Mouse (Mus musculus) neural tube, embryonic 11.5 days (tissue): ENCODE data around the gene Efhd2. TPM values are rescaled to one million over a fixed set of nuclear protein-coding genes. Genes with fewer than 3 reads are reported as not detected.

Experiments used
- ATAC-seq: fragments of 200-750 bp; cut with Nextera tagmentation; 2 replicates; pipeline ENCODE4 v1.8.0; 2017; ENCODE audit warnings: moderate number of reproducible peaks, mild to moderate bottlenecking, moderate TSS enrichment, moderate library complexity; ENCODE audit not compliant: insufficient read depth, low FRiP score, low TSS enrichment
- DNase-seq: peaks from one replicate; pipeline ENCODE4 v3.0.0-alpha.2; 2015; ENCODE audit warnings: low spot score
- H3K27ac ChIP-seq: fragments of 300-500 bp; sonication (generic); 2 replicates; pipeline ENCODE4 v1.5.1; 2014; ENCODE audit warnings: low read depth, mild to moderate bottlenecking, low read length
- H3K27me3 ChIP-seq: fragments of 300-500 bp; sonication (generic); 2 replicates; pipeline ENCODE4 v1.6.1; 2014; ENCODE audit warnings: mild to moderate bottlenecking, low read length, mixed read lengths; ENCODE audit not compliant: control insufficient read depth, insufficient read depth
- H3K36me3 ChIP-seq: fragments of 300-500 bp; sonication (generic); 2 replicates; pipeline ENCODE4 v1.6.1; 2014; ENCODE audit warnings: mild to moderate bottlenecking, low read length, moderate library complexity, mixed read lengths; ENCODE audit not compliant: control insufficient read depth, insufficient read depth
- H3K4me1 ChIP-seq: fragments of 300-500 bp; sonication (generic); 2 replicates; pipeline ENCODE4 v1.6.1; 2014; ENCODE audit warnings: low read length, mixed read lengths; ENCODE audit not compliant: control insufficient read depth, insufficient read depth
- H3K4me2 ChIP-seq: fragments of 300-500 bp; sonication (generic); 2 replicates; pipeline ENCODE4 v1.6.1; 2014; ENCODE audit warnings: low read depth, mild to moderate bottlenecking, moderate library complexity
- H3K4me3 ChIP-seq: fragments of 300-500 bp; sonication (generic); 2 replicates; pipeline ENCODE4 v1.5.1; 2014; ENCODE audit warnings: low read depth, low read length
- H3K9ac ChIP-seq: fragments of 300-500 bp; sonication (generic); 2 replicates; pipeline ENCODE4 v1.6.1; 2014; ENCODE audit warnings: mild to moderate bottlenecking, low read length
- H3K9me3 ChIP-seq: fragments of 300-500 bp; sonication (generic); 2 replicates; pipeline ENCODE4 v1.6.1; 2016; ENCODE audit warnings: low read length; ENCODE audit not compliant: control insufficient read depth
- WGBS: fragments of 180-500 bp; shearing (Covaris S2); extraction: QIAGEN DNeasy Blood & Tissue Kit; methylation state at CpG from one replicate; pipeline ENCODE4 v1.1.7; 2014; 5-methylcytosine and 5-hydroxymethylcytosine counted together
- polyA plus RNA-seq: library from polyadenylated mRNA; unstranded; fragments of >200 nt; fragmentation: Nextera tagmentation; extraction: Ambion mirVana; gene quantifications from 2 replicates; pipeline ENCODE4 v1.2.1, GENCODE M21; 2014

Efhd2 gene
- polyA plus RNA-seq, 1 experiment from 2014 or later, result 28.5 TPM

DNA sequence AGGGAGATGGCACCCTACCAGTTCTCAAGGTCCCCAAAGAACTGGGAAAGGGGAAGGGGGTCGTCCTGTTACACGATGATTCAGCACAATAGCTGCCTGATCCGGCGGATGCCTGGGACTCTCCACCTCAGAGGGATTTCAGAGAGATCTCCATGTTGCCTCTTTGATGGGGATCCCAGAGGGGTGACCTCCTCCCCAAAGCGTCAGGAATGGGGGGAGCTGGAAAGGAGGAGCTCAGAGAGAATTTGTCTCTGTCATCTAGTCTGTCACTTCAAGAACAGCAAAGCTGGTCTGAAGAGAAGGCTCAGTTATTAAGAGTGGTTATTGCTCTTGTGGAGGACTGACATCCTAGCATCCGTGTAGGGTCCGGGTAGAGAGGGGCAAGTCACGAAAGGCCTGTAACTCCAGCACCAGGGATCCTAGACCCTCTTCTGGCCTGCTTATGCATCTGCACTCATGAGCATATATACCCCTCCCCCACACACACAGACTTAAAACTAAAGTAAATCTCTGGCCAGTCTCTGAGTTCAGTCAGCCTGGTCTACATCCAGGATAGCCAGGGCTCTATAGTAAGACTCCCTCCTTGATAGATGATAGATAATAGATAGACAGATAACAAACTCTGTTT, 875 bp upstream of the Efhd2 start:
- Histone ChIP-seq H3K27me3 (no peaks in the 10 kb centered on the region), H3K4me2 (peak overlapping the region; percentile 93), H3K27ac (no peak overlapping the region), H3K4me1 (peaks cover 14% of the 10 kb centered on the region; the same call in 1 of the 2 replicates), H3K36me3 (no peaks in the 10 kb centered on the region), H3K4me3 (no peak overlapping the region; the same call in 1 of the 2 replicates), H3K9me3 (no peaks in the 10 kb centered on the region), H3K9ac (no peak overlapping the region)
- DNase-seq, result peak; percentile 28
- no peak for ATAC-seq
- 13% methylated on average over 8 of the region's 8 CpGs for WGBS

DNA sequence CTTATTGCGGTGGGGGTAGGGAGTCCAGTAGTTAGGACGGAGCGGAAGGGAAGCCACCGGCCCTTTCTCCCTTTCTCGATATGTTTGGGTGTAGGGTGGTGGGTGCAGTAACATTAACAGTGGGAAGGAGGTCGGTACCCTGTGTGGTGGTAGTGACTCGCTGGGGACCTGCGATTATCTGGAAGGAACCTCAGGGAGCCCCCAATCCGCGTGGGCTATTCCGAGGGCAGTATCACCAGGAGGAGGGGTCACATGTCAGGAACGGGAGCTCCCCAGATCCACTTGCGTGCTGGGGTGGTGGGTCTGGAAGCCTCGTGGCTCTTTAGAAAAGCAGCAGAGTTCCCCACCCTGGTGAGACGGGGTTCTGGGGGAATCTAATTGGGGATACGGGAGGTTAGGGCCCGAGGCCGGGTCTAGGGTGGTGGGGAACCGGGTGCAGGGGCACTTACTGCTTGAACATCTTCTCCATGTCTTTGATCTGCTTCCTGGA, 564 bp downstream of the Efhd2 start:
- H3K4me3 ChIP-seq, result peak overlapping the region; percentile 64
- peak overlapping the region; percentile 69 for H3K9ac ChIP-seq
- no peaks in the 10 kb centered on the region for H3K27me3 ChIP-seq
- 1% methylated on average over 19 of the region's 19 CpGs for WGBS
- ATAC-seq (0 out of 2 replicates have a peak, but pooled peaks have one; percentile 21), DNase-seq (no peak)
- H3K36me3 ChIP-seq, result no peaks in the 10 kb centered on the region
- H3K4me1 ChIP-seq, result peaks cover 14% of the 10 kb centered on the region; the same call in 1 of the 2 replicates
- peak overlapping the region; percentile 93 for H3K4me2 ChIP-seq
- H3K9me3 ChIP-seq, result no peaks in the 10 kb centered on the region
- H3K27ac ChIP-seq, result no peak overlapping the region

DNA sequence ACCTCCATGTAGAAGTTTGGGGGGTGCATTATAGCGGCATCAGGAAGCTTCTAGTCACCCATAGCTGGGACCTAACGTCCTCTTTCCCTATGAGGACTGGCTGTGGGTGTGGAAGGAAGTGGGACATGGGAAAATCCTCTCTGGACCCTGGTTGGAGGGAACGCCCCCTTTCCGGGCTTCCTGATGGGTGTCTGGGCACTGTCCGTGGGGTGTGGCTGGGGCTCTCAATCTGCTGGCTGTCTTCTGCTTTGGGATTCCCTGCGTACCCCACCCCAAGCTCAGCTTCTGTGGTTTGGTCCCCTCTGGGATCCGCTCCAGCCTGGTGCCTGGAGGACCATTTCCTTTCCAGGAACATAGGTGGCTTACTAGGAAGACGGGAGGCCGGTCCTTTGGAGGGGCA, 1.7 kb downstream of the Efhd2 start:
- ATAC-seq (no peak), DNase-seq (no peak)
- Histone ChIP-seq H3K27me3 (no peaks in the 10 kb centered on the region), H3K4me2 (peak overlapping the region; percentile 93), H3K27ac (no peak overlapping the region), H3K36me3 (no peaks in the 10 kb centered on the region), H3K9ac (no peak overlapping the region), H3K4me3 (no peak overlapping the region), H3K9me3 (no peaks in the 10 kb centered on the region), H3K4me1 (peaks cover 14% of the 10 kb centered on the region; the same call in 1 of the 2 replicates)
- WGBS, result 79% methylated on average over 9 of the region's 9 CpGs

DNA sequence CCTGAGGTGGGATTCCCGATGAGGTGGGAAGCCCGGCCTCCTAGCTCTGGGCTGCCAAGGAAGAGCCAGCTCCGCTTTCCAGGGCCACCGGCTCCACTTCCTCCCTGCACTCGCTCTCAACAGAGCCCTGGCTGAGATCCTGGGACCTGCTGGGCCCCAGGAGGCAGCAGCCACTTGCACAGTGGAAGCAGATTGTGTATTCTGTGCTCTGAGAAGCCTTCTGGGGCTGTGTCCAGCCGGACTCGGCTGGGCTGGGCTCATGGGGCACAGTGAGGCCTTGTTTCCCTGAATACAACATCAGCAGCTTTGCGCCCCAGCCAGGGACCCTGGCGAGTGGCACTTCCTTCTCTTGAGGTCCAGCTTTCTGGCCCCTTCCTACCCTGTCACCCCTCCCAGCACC, 2.8 kb downstream of the Efhd2 start:
- Histone ChIP-seq H3K4me1 (peaks cover 18% of the 10 kb centered on the region), H3K9ac (no peak overlapping the region), H3K4me3 (no peak overlapping the region), H3K4me2 (no peak overlapping the region), H3K27me3 (no peaks in the 10 kb centered on the region), H3K27ac (no peak overlapping the region), H3K36me3 (no peaks in the 10 kb centered on the region), H3K9me3 (no peaks in the 10 kb centered on the region)
- 67% methylated on average over 9 of the region's 9 CpGs for WGBS
- DNase-seq (no peak), ATAC-seq (no peak)

DNA sequence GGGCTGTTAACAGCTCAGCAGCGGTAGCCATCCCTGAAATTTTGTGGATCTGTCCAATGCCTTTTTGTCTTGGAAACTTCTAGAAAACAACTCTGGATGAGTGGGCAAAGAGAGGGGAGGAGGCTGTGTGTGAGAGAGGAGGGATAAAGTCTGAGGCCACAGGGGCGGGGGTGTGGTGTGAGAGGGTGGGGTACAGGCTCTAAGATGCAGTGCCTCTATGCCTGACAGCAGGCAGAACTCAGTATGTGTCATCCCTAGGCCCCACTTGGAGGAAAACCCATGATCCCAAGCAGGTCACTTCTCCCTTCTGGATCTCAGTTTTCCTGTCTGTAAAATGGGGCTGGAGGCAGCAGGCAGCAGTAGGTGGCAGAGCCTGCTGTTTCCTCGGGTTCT, 3.4 kb downstream of the Efhd2 start:
- ATAC-seq, result no peak
- no peak overlapping the region for H3K4me2 ChIP-seq

DNA sequence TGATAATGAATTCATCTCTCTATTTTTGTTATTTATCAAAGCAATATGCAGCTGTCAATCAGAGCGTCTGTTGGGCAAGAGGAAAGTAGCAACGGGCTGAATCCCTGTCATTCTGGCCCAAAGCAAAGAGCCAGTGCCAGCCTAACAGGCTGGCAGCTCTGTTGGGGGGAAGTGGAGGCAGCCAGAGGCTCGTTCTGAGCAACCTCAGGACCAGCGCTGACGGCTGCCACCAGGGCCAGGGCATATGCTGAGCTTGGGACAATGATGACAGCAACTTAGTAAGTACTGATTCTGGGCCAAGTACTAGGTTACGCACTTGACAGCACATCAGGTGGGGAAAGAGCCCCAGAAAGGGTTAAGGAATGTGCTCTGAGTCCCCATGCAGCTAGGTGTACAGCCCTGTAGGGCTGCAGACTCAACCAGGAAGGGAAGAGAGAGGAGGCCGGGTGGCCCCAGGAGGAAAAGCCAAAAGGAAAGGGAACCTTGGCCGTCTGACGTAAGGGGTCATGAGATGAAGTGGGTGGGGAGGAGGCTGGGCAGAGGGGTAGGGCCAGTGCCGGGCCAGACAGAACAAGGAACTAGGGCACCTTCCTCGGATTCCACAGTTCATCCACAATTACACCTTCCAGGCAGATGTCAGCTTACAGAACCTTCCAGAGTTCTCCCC, 3.9 kb downstream of the Efhd2 start:
- Histone ChIP-seq H3K9ac (no peak overlapping the region), H3K27me3 (no peaks in the 10 kb centered on the region), H3K4me1 (peaks cover 18% of the 10 kb centered on the region), H3K4me2 (no peak overlapping the region), H3K27ac (no peak overlapping the region), H3K9me3 (no peaks in the 10 kb centered on the region), H3K4me3 (no peak overlapping the region), H3K36me3 (no peaks in the 10 kb centered on the region)
- DNase-seq (no peak), ATAC-seq (no peak)
- 82% methylated on average over 11 of the region's 11 CpGs for WGBS

More for the DNA sequence above, 3.4 kb downstream of the Efhd2 start:
- H3K9ac ChIP-seq, result no peak overlapping the region
- DNase-seq, result no peak
- H3K4me3 ChIP-seq, result no peak overlapping the region
- 92% methylated on average over 3 of the region's 3 CpGs for WGBS
- H3K36me3 ChIP-seq, result no peaks in the 10 kb centered on the region
- H3K27ac ChIP-seq, result no peak overlapping the region
- H3K9me3 ChIP-seq, result no peaks in the 10 kb centered on the region
- no peaks in the 10 kb centered on the region for H3K27me3 ChIP-seq
- H3K4me1 ChIP-seq, result peaks cover 18% of the 10 kb centered on the region

DNA sequence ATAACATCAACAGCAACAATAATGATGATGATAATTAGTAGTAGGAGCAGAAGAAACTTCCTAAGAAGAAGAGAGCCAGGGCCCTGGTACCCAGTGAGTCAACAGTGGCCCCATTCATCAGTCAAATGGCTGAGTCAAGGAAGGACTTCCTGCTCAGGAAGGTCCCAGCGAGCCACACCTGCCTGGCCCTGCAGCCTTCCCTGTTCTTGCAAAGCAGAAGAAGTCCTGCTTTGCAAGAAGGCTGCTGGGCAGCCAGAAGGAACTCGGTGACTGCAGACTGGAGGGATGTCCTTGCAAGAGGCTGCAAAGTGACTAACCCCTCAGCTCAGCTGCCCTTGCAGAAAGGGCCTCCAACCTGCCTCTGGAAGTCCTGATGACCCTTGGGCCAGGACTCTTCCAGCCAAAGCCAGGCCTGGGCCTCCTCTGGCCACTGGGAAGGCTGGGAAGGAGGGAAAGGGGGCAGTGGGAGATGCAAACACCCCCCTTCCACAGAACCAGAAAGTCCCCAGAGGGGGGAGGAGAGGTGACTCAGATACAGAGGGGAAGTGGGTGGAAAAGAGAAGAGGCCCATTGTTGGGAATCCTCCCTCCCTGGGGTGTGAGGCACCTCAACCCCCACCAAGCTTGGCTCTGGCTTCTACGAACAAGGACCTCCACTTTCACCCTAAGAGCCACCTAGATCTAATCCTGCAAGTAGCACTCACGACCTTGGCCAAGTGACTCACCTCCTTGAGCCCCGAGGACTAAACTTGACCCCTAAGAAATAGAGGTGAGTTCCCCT, 5.1 kb downstream of the Efhd2 start:
- peaks cover 10% of the 10 kb centered on the region; the same call in 1 of the 2 replicates for H3K4me1 ChIP-seq
- no peak overlapping the region for H3K4me3 ChIP-seq
- ATAC-seq (no peak), DNase-seq (no peak)
- no peak overlapping the region for H3K9ac ChIP-seq
- H3K27me3 ChIP-seq, result no peaks in the 10 kb centered on the region
- no peak overlapping the region for H3K27ac ChIP-seq
- no peaks in the 10 kb centered on the region for H3K9me3 ChIP-seq
- no peaks in the 10 kb centered on the region for H3K36me3 ChIP-seq
- no peak overlapping the region for H3K4me2 ChIP-seq
- WGBS, result 82% methylated on average over 5 of the region's 5 CpGs

DNA sequence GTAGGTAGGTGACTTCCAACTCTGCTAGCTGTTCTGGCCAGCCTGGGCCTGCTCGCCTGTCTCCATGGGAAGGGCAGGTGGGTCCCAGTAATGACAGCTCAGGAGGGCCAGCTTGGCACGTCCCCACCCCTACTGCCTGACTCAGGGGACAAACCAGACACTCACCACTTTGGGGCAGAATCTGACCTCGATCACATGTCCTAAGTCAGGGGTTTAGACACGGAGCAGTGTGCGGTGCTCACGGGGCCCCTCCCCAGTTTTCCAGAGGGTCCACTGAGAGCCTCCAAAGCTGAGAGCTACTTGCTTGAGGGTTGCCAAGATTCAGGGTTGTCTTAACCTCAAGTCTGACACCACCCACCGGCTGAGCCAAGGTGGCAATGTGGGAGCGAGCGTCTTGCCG, 6.7 kb downstream of the Efhd2 start:
- no peak overlapping the region for H3K27ac ChIP-seq
- H3K4me1 ChIP-seq, result peaks cover 6% of the 10 kb centered on the region; the same call in 1 of the 2 replicates
- H3K4me2 ChIP-seq, result no peak overlapping the region
- H3K9ac ChIP-seq, result no peak overlapping the region
- 89% methylated on average over 10 of the region's 10 CpGs for WGBS
- no peaks in the 10 kb centered on the region for H3K27me3 ChIP-seq
- no peaks in the 10 kb centered on the region for H3K9me3 ChIP-seq
- no peak for DNase-seq
- no peak overlapping the region for H3K4me3 ChIP-seq
- ATAC-seq, result no peak
- H3K36me3 ChIP-seq, result no peaks in the 10 kb centered on the region
